Mouse (Mus musculus) limb, embryonic 12.5 days (tissue): ENCODE results near the gene Thy1. TPM values are rescaled to one million over a fixed set of nuclear protein-coding genes. Genes with fewer than 3 reads are reported as not detected.

ENCODE experiments used
- polyA plus RNA-seq: library from polyadenylated mRNA; unstranded; fragments of >200 nt; fragmentation: Nextera tagmentation; extraction: Ambion mirVana; gene quantifications from 2 replicates; pipeline ENCODE4 v1.2.1, GENCODE M21; 2016

The Thy1 gene
- polyA plus RNA-seq, 1 experiment from 2014 or later: not detected

Other genes with a start within 250 kb of the Thy1 start
- 8.5 and 11.0 TPM in 2 replicates for gene Usp2, start 23.6 kb downstream of the Thy1 start, polyA plus RNA-seq
- gene Mfrp, start 58.3 kb downstream of the Thy1 start, polyA plus RNA-seq: 0.29 and 0.40 TPM in 2 replicates
- gene C1qtnf5, start 63.9 kb downstream of the Thy1 start, polyA plus RNA-seq: 0.84 TPM in 1 of 2 replicates, not detected in the other
- 0.08 and 0.17 TPM in 2 replicates for gene Gm49380, start 70.1 kb downstream of the Thy1 start, polyA plus RNA-seq
- 89.6 and 91.4 TPM in 2 replicates for gene Rnf26, start 70.1 kb downstream of the Thy1 start, polyA plus RNA-seq
- gene Mcam, start 91.1 kb downstream of the Thy1 start, polyA plus RNA-seq: 18.0 and 18.1 TPM in 2 replicates
- gene Cbl, start 190.7 kb downstream of the Thy1 start, polyA plus RNA-seq: 18.4 and 18.7 TPM in 2 replicates
- gene Ccdc153, start 197.3 kb downstream of the Thy1 start, polyA plus RNA-seq: not detected in 2 replicates
- not detected in 2 replicates for gene Pdzd3, start 208.1 kb downstream of the Thy1 start, polyA plus RNA-seq
- gene Nlrx1, start 225.2 kb downstream of the Thy1 start, polyA plus RNA-seq: 5.3 and 6.7 TPM in 2 replicates
- gene Abcg4, start 245.2 kb downstream of the Thy1 start, polyA plus RNA-seq: 7.0 and 7.7 TPM in 2 replicates